Mouse (Mus musculus): ENCODE results near the gene R3hdm4. TPM values are rescaled to one million over a fixed set of nuclear protein-coding genes. Genes with fewer than 3 reads are reported as not detected.
A peak's percentile ranks its signal among the peaks of the same experiment; 100 is the strongest.

Gene R3hdm4
- total and polyA plus RNA-seq, 3 experiments: 29.1 to 105 TPM; not detected in 1

GRCm38 (mm10) chr10:79926491-79927323 is 5.7 kb upstream of the R3hdm4 start, which contains the start of gene Arid3a:
Gene Arid3a (plus strand): TSS chr10:79927043.
- Histone ChIP-seq H3K9me3 (replicated peaks; ENCODE audit: insufficient read depth, low read length) (no peaks in the 10 kb centered on the region), H3K4me1 (ENCODE audit: control insufficient read depth in 1 of 2, insufficient read depth in 2 of 2, low read length in 2 of 2) (peaks cover 0 to 6% of the 10 kb centered on the region in 2 experiments; a peak in 1 of 4 replicates), H3K9ac (ENCODE audit: control insufficient read depth, low read depth, low read length, poor library complexity, severe bottlenecking) (peak within 1 kb of the TSS; percentile 93), H3K36me3 (ENCODE audit: control insufficient read depth in 1 of 2, insufficient read depth in 2 of 2, low read length in 2 of 2) (no peaks in the 10 kb centered on the region; a peak in 1 of 4 replicates), H3K4me3 (ENCODE audit: control insufficient read depth in 1 of 2, insufficient read depth in 1 of 2, low read depth in 2 of 2, low read length in 2 of 2) (peak within 1 kb of the TSS; percentile 79 to 90), H3K79me2 (ENCODE audit: control insufficient read depth, insufficient read depth, low read length, poor library complexity) (peaks cover 9% of the 10 kb centered on the region), H3K27ac (ENCODE audit: control insufficient read depth, low read depth, low read length) (peak within 1 kb of the TSS; percentile 76), H3K27me3 (ENCODE audit: control insufficient read depth in 1 of 2, insufficient read depth in 2 of 2, low read length in 2 of 2) (no peaks in the 10 kb centered on the region)
- DNase-seq (ENCODE audit: low read depth, low spot score): peak; percentile 97
- peak; percentile 86 for TF ChIP-seq HCFC1 (IDR thresholded peaks at IDR 0.05; ENCODE audit: low read depth, low read length)
- TF ChIP-seq E2F4 (IDR thresholded peaks at IDR 0.05; ENCODE audit: borderline replicate concordance, low read depth, low read length): peak; percentile 61; the same call in 1 of the 2 replicates
- no peak for TF ChIP-seq MAFK (IDR thresholded peaks at IDR 0.05; ENCODE audit: borderline replicate concordance, low read depth, low read length)
- peak; percentile 45; the same call in 1 of the 2 replicates for TF ChIP-seq POLR2AphosphoS2 (IDR thresholded peaks at IDR 0.05; ENCODE audit: low read length)
- peak; percentile 53 for TF ChIP-seq MXI1 (IDR thresholded peaks at IDR 0.05; ENCODE audit: low read depth, low read length)
- TF ChIP-seq ZKSCAN1 (IDR thresholded peaks at IDR 0.05; ENCODE audit: low read depth, low read length): no peak
- peak; percentile 55; the same call in 1 of the 2 replicates for TF ChIP-seq ETS1 (IDR thresholded peaks at IDR 0.05; ENCODE audit: low read depth, low read length)
- TF ChIP-seq USF1 (IDR thresholded peaks at IDR 0.05; ENCODE audit: low read depth, low read length): peak; percentile 56
- peak; percentile 87 for TF ChIP-seq ELF1 (IDR thresholded peaks at IDR 0.05; ENCODE audit: low read depth, low read length)
- peak; percentile 44 to 66; a peak in 2 of 4 replicates for TF ChIP-seq POLR2A (IDR thresholded peaks at IDR 0.05; ENCODE audit: control insufficient read depth in 1 of 2, insufficient read depth in 1 of 2, low read depth in 1 of 2, low read length in 2 of 2, poor library complexity in 1 of 2)
- no peak for TF ChIP-seq BHLHE40 (IDR thresholded peaks at IDR 0.05; ENCODE audit: borderline replicate concordance, low read depth, low read length)
- no peak for TF ChIP-seq EP300 (IDR thresholded peaks at IDR 0.05; ENCODE audit: low read depth in 1 of 2, low read length in 2 of 2)
- TF ChIP-seq JUND (IDR thresholded peaks at IDR 0.05; ENCODE audit: low read depth, low read length): no peak
- TF ChIP-seq CHD1 (IDR thresholded peaks at IDR 0.05; ENCODE audit: low read depth, low read length): 0 out of 2 replicates have a peak, but pooled peaks have one; percentile 3
- 0 out of 2 replicates have a peak, but pooled peaks have one; percentile 0 for TF ChIP-seq SMC3 (IDR thresholded peaks at IDR 0.05; ENCODE audit: low read depth, low read length)
- TF ChIP-seq TAL1 (IDR thresholded peaks at IDR 0.05; ENCODE audit: low read length): no peak
- TF ChIP-seq MAZ (IDR thresholded peaks at IDR 0.05; ENCODE audit: low read depth, low read length): peak; percentile 97
- peak; percentile 76 for TF ChIP-seq TBP (IDR thresholded peaks at IDR 0.05; ENCODE audit: low read depth, low read length)
- TF ChIP-seq ZMIZ1 (IDR thresholded peaks at IDR 0.05; ENCODE audit: low read depth, low read length): 0 out of 2 replicates have a peak, but pooled peaks have one; percentile 35
- peak; percentile 15 for TF ChIP-seq NELFE (IDR thresholded peaks at IDR 0.05; ENCODE audit: low read depth, low read length)
- peak; percentile 56 for TF ChIP-seq MAX (IDR thresholded peaks at IDR 0.05; ENCODE audit: low read length)
- no peak for TF ChIP-seq RAD21 (IDR thresholded peaks at IDR 0.05; ENCODE audit: low read depth, low read length)
- no peak for TF ChIP-seq GATA1 (IDR thresholded peaks at IDR 0.05; ENCODE audit: low read depth, low read length)
- TF ChIP-seq NRF1 (IDR thresholded peaks at IDR 0.05; ENCODE audit: insufficient read depth, low read depth, low read length, poor library complexity, severe bottlenecking): peak; percentile 60
- TF ChIP-seq UBTF (IDR thresholded peaks at IDR 0.05; ENCODE audit: borderline replicate concordance, insufficient read depth, low read depth, low read length): peak; percentile 42; the same call in 1 of the 2 replicates
- TF ChIP-seq SIN3A (IDR thresholded peaks at IDR 0.05; ENCODE audit: low read length): peak; percentile 99
- no peak for TF ChIP-seq ZNF384 (IDR thresholded peaks at IDR 0.05; ENCODE audit: low read depth, low read length)
- 0 out of 2 replicates have a peak, but pooled peaks have one; percentile 20 for TF ChIP-seq MYC (IDR thresholded peaks at IDR 0.05; ENCODE audit: low read depth, low read length)

All from MEL (cell line).